Mouse (Mus musculus) macrophage (primary cell): ENCODE measurements around the gene Ebf4. TPM values are rescaled to one million over a fixed set of nuclear protein-coding genes. Genes with fewer than 3 reads are reported as not detected.

Source experiments
- H3K27ac ChIP-seq: fragments of 350-480 bp; formaldehyde crosslinking; 2 replicates; pipeline ENCODE4 v1.9.0; 2021
- H3K36me3 ChIP-seq: fragments of 350-480 bp; formaldehyde crosslinking; 2 replicates; pipeline ENCODE4 v1.9.0; 2021; ENCODE audit errors: inconsistent target
- H3K4me3 ChIP-seq: fragments of 350-480 bp; formaldehyde crosslinking; 2 replicates; pipeline ENCODE4 v1.9.0; 2021; ENCODE audit errors: inconsistent target
- H3K79me2 ChIP-seq: fragments of 350-480 bp; formaldehyde crosslinking; 2 replicates; pipeline ENCODE4 v1.9.0; 2021; ENCODE audit errors: inconsistent target
- WGBS: methylation state at CpG from one replicate; pipeline ENCODE4 v1.1.7; 2026; ENCODE audit warnings: inconsistent platforms; ENCODE audit not compliant: missing documents; 5-methylcytosine and 5-hydroxymethylcytosine counted together
- polyA plus RNA-seq: library from polyadenylated mRNA; stranded (reverse); fragments of 250-400 nt; gene quantifications from 3 replicates; pipeline ENCODE4 v1.2.4, GENCODE M21; 2018; ENCODE audit warnings: inconsistent platforms

Gene Ebf4
- polyA plus RNA-seq, 1 experiment from 2014 or later = not detected

DNA sequence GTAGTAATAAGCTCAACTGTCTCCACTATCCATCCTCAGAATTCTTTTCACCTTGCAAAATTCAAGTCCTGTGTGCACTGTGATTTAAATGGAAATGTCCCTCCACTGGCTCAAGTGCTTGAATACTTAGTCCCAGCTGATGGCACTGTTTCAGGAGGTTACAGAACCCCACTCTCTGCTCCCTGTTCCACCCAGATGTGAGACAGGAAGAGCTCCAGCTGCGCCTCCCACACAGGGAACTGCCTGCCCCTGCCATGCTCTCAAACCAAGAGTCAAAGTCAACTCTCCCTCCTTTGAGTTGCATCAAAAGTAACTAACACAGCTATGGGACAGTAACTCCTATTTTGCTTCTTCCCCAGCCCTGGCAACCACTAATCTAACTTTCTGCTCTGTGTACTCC is 91.2 kb downstream of the Ebf4 start:
- H3K4me3 ChIP-seq = no peak overlapping the region
- no peaks in the 10 kb centered on the region for H3K36me3 ChIP-seq
- no peak overlapping the region for H3K27ac ChIP-seq
- 60% methylated on average over 1 of the region's 1 CpGs for WGBS
- no peaks in the 10 kb centered on the region for H3K79me2 ChIP-seq

DNA sequence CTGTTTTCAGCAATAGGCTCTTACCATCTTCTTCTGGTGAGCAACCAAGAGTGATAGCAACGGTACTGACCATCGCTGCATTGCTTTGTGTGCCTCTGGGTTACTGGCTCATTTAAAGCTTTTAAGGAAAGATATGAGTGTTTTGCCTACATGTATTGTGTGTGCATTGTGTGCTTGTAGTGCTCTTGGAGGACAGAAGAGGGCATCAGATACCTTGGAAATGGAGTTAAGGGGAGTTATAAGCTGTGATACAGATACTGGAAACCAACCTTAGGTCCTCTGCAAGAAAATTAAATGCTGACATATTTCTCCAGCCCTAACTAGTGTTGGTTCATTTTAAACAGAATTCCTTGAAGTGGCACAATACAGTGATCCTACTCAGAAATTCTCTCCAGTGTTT is 93.8 kb downstream of the Ebf4 start:
- Histone ChIP-seq H3K4me3 (no peak overlapping the region), H3K79me2 (no peaks in the 10 kb centered on the region), H3K36me3 (no peaks in the 10 kb centered on the region), H3K27ac (no peak overlapping the region)
- WGBS = 88% methylated on average over 2 of the region's 2 CpGs

DNA sequence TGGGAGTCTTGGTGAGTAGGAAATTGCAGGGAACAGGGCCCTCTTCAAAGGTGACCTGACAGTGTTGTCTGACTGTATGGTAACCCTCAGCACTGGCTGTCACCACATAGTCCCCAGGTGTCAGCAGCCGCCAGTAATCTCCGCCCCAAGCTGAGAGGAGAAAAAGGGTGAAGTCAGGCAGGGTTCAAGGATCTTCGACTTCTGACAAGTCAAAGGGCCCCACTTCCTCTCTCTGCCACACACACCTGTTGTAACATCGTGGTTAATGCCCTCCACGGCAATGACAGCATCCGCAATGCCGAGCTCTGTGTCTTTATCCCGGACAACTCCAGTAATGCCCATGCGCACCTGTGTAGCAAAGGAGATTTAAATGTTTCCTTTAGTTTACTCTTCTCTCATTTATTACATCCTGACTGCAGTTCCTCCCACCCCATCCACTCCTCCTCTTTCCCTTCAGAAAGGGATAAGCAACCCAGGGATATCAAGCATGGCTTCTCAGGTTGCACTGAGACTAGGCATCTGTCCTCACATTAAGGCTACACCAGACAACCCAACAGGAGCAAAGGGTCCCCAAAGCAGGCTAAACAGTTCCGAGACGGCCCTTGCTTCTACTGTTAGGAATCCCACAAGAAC is 96.1 kb downstream of the Ebf4 start:
- no peak overlapping the region for H3K27ac ChIP-seq
- 76% methylated on average over 11 of the region's 11 CpGs for WGBS

DNA sequence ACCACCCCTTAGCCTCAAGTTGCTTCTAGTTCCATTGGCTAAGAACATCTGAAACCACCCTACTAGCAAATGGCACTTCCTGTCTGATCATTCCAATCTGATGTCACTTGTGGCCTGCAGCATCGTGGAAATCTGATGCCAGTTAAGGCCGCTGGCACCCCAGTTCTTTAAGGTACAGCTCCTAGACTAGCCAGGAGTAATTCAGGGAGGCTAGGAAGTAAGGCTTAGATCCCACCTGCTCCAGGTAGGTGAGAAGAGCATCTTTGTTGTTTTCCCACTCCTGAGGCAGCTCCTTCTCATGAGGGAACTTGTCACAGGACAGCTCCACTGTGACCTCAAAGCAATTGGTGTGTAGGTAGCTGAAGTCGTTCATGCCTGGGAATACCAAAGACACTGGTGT is 97.9 kb downstream of the Ebf4 start:
- H3K36me3 ChIP-seq = no peaks in the 10 kb centered on the region
- H3K4me3 ChIP-seq = no peak overlapping the region
- WGBS = 78% methylated on average over 3 of the region's 3 CpGs
- no peak overlapping the region for H3K27ac ChIP-seq
- no peaks in the 10 kb centered on the region for H3K79me2 ChIP-seq

More for the DNA sequence above, 96.1 kb downstream of the Ebf4 start:
- no peaks in the 10 kb centered on the region for H3K79me2 ChIP-seq
- no peak overlapping the region for H3K4me3 ChIP-seq
- H3K36me3 ChIP-seq = no peaks in the 10 kb centered on the region

DNA sequence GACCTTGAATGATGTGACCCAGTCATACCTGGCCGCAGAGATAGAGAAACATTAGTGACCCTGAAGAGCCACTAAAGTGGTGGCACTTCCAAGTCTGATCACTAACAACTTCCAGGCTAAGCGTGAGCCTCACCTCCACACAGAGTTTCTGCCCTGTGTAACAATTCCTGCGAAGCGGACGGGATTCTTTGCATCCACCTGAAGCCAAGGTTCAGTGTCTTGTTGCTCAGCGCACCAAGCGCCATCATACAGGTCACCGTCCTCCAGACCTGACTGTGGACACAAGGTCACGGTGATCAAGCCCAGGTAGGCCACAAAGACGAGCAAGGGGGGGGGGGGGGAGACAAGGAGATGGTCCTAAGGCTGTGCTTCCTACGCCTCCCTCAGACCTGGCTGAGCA is 100.7 kb downstream of the Ebf4 start:
- Histone ChIP-seq H3K79me2 (no peaks in the 10 kb centered on the region), H3K4me3 (no peak overlapping the region), H3K27ac (no peak overlapping the region), H3K36me3 (no peaks in the 10 kb centered on the region)
- WGBS = 93% methylated on average over 11 of the region's 11 CpGs

- H3K27ac ChIP-seq = no peak within 1 kb of the TSS
- H3K4me3 ChIP-seq = no peak within 1 kb of the TSS
- H3K79me2 ChIP-seq = no peaks in the 10 kb centered on the region
- 4% methylated on average over 48 of the region's 53 CpGs for WGBS
- H3K36me3 ChIP-seq = no peaks in the 10 kb centered on the region
These were observed 102.4 kb downstream of the Ebf4 start, which contains the start of gene Cpxm1 for GRCm38 (mm10) chr2:130397186-130397985. Gene Cpxm1 (minus strand): TSS chr2:130397574.

DNA sequence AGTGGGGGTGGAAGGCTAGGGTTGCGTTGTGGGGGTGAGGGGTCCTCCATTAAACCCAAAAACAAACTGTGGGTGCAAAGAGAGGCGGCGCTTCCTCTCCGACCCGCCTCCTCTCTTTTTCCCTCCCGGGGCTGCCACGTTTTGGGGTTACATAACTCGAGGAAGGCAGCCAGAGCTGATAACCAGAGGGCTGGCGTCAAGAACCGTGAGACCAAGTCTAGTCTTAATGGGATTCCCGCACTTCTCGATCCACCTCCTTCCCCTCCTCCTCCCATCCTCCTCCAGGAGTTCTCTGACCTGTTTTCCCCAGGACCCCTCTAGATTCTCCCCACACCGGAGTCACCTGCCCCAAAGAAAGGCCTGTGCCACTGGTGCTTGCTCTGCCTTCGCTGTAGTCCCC is 103.1 kb downstream of the Ebf4 start:
- Histone ChIP-seq H3K36me3 (no peaks in the 10 kb centered on the region), H3K27ac (no peak overlapping the region), H3K4me3 (no peak overlapping the region), H3K79me2 (no peaks in the 10 kb centered on the region)
- 15% methylated on average over 13 of the region's 14 CpGs for WGBS

DNA sequence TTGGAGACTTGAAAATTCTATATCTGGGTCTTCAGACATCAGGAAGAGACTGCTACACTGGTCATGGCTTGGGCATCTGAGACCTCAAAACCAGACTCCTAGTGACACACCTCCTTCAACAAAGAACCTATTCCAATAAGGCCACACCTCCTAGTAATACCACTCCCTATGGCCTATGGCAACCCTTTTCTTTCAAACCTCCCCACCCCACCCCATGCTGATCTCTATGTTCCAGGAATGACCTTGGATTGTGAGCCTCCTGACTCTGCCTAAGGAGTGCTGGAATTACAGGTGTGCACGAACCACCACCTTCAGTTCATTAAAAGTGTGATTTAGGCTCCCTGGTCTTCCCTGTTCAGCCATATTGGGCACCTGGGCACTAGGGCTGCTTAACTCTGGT is 105.1 kb downstream of the Ebf4 start:
- 85% methylated on average over 1 of the region's 1 CpGs for WGBS
- H3K79me2 ChIP-seq = no peaks in the 10 kb centered on the region
- H3K36me3 ChIP-seq = no peaks in the 10 kb centered on the region
- no peak overlapping the region for H3K4me3 ChIP-seq
- H3K27ac ChIP-seq = no peak overlapping the region

- no peak overlapping the region for H3K27ac ChIP-seq
- no peaks in the 10 kb centered on the region for H3K36me3 ChIP-seq
- 94% methylated on average over 4 of the region's 4 CpGs for WGBS
- no peak overlapping the region for H3K4me3 ChIP-seq
- no peaks in the 10 kb centered on the region for H3K79me2 ChIP-seq
These were observed 106.9 kb downstream of the Ebf4 start for GRCm38 (mm10) chr2:130401891-130402290.

DNA sequence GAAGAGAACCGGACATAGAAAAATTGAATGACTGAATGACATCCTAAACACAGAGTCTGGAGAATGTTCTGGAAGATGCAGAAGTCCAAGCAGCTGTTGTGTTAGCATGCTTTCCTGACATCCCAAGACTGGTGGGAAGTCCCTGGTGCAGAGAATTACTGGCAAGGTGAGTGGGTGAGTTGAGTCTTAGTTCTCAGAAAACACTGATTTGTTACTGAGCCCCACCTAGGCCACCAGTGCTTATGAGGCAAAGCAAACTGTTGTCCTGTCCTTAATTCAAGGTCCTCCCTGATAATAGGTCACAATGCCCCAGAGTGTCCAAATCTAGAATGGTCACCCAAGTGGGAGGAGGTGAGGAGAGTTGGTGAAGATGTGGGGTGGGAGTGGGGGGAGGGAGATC is 110.0 kb downstream of the Ebf4 start, which contains the start of the genes Gm28372 and 1700020A23Rik:
TSS of gene Gm28372 (plus strand) at position 301 of the 400 bp plus-strand sequence.
TSS of gene 1700020A23Rik (plus strand) at position 321 of the 400 bp plus-strand sequence.
- Histone ChIP-seq H3K79me2 (no peaks in the 10 kb centered on the region), H3K27ac (no peak within 1 kb of the TSS), H3K36me3 (no peaks in the 10 kb centered on the region), H3K4me3 (no peak within 1 kb of the TSS)
- WGBS = 100% methylated on average over 1 of the region's 1 CpGs

DNA sequence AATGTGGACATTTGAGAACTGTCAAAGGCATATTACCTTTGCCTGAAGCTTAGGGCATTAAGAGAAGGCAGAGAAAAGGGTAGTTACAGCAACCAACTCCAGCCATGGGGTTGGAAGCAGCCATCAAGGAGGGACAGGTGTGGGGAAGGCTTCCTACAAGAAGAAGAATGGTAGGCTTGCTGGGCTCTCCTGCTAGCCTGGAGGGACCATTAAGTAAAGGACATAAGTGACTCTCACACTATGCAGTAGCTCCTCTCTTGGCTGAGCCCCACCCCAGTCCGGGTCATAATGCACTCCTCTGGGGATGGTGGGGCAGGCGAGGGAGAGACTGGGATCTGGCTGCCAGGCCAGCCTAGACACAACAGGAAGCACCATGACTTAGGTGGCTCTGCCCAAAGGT is 111.2 kb downstream of the Ebf4 start, which contains the start of gene Tmem239:
TSS of gene Tmem239 (plus strand) at position 301 of the 400 bp plus-strand sequence.
- Histone ChIP-seq H3K79me2 (no peaks in the 10 kb centered on the region), H3K4me3 (no peak within 1 kb of the TSS), H3K27ac (no peak within 1 kb of the TSS), H3K36me3 (no peaks in the 10 kb centered on the region)
- WGBS = 78% methylated on average over 2 of the region's 2 CpGs

DNA sequence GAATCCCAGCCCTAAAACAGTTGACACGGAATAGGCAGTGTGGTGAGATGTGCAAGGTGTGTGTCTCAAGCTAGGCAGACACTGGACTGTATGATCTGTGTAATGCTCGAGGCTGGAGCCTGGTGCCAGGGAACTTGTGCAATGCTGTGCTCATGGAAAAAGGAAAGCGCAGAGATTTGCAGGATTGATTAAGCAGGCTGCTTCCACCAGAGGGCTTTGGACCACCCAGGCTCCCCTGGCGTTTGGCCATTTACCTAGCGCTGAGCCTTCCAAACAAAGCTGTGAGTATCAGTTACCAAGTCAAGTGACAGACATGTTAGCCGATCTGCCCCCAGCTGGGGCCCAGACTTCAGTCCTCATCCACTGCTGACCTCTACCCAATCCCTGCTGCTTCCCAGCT is 113.2 kb downstream of the Ebf4 start:
- 79% methylated on average over 6 of the region's 6 CpGs for WGBS

DNA sequence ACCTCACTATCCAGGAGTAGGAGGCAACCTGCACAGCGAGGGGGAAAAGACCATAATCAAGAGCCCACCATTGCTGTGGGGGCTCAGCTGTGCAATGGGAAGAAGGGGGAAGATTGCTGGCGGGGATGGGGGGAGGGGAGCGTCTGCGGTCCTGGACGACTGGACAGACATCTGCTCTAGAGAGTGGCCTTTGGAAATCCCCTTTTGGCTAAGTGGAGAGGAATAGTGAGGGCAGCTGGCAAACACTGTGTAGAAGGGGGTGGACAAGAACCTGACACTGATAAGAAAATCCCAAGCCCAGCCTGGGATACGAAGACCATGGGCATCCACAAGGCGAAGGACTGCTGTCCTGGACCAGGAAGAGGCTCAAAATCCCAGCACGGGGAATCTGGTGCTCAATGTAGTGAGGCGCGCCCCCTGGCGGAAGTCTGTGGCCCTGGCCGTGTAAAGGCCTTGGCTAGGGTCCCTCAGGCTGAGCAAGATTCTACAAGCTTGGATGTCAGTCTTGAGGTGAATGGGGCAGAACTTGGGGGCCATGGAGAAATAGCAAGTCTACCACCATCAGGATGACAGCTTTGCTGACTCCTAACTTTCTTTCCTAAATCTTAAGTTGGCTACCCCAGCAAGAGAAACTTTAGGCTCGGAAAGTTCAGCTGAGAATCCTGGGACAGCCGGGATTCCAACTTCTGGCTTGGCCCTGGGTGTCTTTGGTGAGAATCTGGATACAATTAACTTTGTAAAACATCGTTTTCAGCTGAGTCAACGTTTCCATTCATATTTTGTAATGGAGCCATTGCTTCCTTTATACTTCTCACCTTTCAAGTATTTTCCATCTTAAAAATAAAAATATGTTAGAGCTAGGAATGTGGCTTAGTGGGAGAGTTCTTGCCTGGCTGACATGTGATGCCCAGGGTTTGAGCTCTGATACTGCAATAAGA is 116.9 kb downstream of the Ebf4 start:
- Histone ChIP-seq H3K4me3 (no peak overlapping the region), H3K36me3 (no peaks in the 10 kb centered on the region), H3K27ac (no peak overlapping the region), H3K79me2 (no peaks in the 10 kb centered on the region)
- WGBS = 38% methylated on average over 16 of the region's 16 CpGs

More for the DNA sequence above, 113.2 kb downstream of the Ebf4 start:
- no peak overlapping the region for H3K4me3 ChIP-seq
- no peak overlapping the region for H3K27ac ChIP-seq
- no peaks in the 10 kb centered on the region for H3K79me2 ChIP-seq
- no peaks in the 10 kb centered on the region for H3K36me3 ChIP-seq

GRCm38 (mm10) chr2:130412775-130413174 is 117.8 kb downstream of the Ebf4 start:
- WGBS = 95% methylated on average over 3 of the region's 3 CpGs
- no peak overlapping the region for H3K27ac ChIP-seq
- H3K4me3 ChIP-seq = no peak overlapping the region
- H3K36me3 ChIP-seq = no peaks in the 10 kb centered on the region
- no peaks in the 10 kb centered on the region for H3K79me2 ChIP-seq
